Mouse (Mus musculus) olfactory bulb, adult 2 months (tissue): ENCODE measurements around the gene Fam117a. TPM values are rescaled to one million over a fixed set of nuclear protein-coding genes. Genes with fewer than 3 reads are reported as not detected.

Experiments
- H3K27ac ChIP-seq: fragments of 200-500 bp; 2 replicates; pipeline ENCODE4 v1.5.1; 2012; ENCODE audit warnings: low read depth, low read length; ENCODE audit not compliant: insufficient read depth
- H3K4me1 ChIP-seq: fragments of 200-500 bp; 2 replicates; pipeline ENCODE4 v1.6.1; 2012; ENCODE audit warnings: low read length; ENCODE audit not compliant: control insufficient read depth, insufficient read depth
- H3K4me3 ChIP-seq: fragments of 200-500 bp; 2 replicates; pipeline ENCODE4 v1.5.1; 2012; ENCODE audit warnings: mild to moderate bottlenecking, low read depth, low read length, moderate library complexity; ENCODE audit not compliant: insufficient read depth
- CTCF ChIP-seq: fragments of 200-500 bp; IDR thresholded peaks from 2 replicates; pipeline ENCODE4 v1.5.1; 2012; ENCODE audit warnings: low read depth, mild to moderate bottlenecking, low read length, moderate library complexity; ENCODE audit not compliant: insufficient read depth
- POLR2A ChIP-seq: fragments of 200-500 bp; IDR thresholded peaks from 2 replicates; pipeline ENCODE4 v1.6.1; 2012; ENCODE audit warnings: mild to moderate bottlenecking, low read depth, low read length, moderate library complexity; ENCODE audit not compliant: insufficient read depth
- WGBS: fragments of 180-500 bp; shearing (Covaris S2); methylation state at CpG from one replicate; pipeline ENCODE4 v1.1.7; 2018; 5-methylcytosine and 5-hydroxymethylcytosine counted together
- polyA plus RNA-seq: library from polyadenylated mRNA; stranded (reverse); fragments of >200 nt; gene quantifications from 2 replicates; pipeline ENCODE4 v1.2.4, GENCODE M21; 2012; ENCODE audit warnings: low replicate concordance; ENCODE audit not compliant: missing spikeins, insufficient read depth, insufficient read length

The Fam117a gene
- polyA plus RNA-seq, 1 experiment = not detected

- peak overlapping the region; percentile 54 for H3K27ac ChIP-seq
- WGBS = 29% methylated on average over 14 of the region's 14 CpGs
- H3K4me1 ChIP-seq = peaks cover 9% of the 10 kb centered on the region
- H3K4me3 ChIP-seq = 0 out of 2 replicates have a peak overlapping the region, but pooled peaks have one; percentile 5
- TF ChIP-seq POLR2A (no peak), CTCF (no peak)
Observed at GRCm38 (mm10) chr11:95339471-95340021, 2.7 kb downstream of the Fam117a start.

DNA sequence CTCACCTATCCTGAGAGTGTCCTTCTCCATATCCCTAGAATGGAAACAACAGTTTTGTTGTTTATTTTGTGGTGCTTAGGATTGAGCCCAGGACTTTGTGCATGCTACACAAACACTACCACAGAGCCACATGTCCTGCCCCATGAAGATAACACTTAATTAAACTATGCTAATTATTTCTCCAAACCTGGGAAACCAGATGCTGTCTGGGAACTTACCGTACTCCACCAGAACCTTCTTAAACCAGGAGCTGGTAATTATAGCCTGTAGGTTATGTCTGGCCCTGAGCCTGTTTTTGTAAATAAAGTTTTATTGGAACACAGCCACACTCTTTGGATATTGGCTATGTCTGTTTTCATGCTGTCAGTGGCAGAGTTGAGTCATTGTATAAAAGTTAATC lies 3.4 kb downstream of the Fam117a start:
- Histone ChIP-seq H3K4me3 (no peak overlapping the region), H3K4me1 (peaks cover 14% of the 10 kb centered on the region), H3K27ac (no peak overlapping the region)
- WGBS = 40% methylated on average over 1 of the region's 1 CpGs
- TF ChIP-seq CTCF (no peak), POLR2A (no peak)

DNA sequence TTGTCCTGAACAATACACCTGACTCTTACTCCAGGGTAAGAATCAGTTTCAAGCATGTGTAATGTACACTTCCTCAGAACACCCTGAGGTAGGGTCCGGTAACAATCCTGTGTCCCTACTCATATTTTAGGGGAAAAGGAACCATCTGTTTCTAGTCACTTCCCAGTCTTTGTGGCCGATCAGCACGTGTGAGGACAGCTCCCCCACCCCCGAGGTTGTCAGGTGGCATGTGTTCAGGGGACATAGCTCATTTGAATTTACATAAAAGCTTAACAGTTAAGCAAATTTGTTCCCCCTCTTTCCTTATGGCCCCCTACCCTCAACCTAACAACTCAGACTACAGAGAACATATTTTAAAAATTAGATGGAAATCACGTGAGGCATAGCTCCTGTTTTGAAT lies 3.8 kb downstream of the Fam117a start:
- H3K4me3 ChIP-seq = no peak overlapping the region
- WGBS = 65% methylated on average over 5 of the region's 5 CpGs
- TF ChIP-seq POLR2A (no peak), CTCF (no peak)
- H3K27ac ChIP-seq = no peak overlapping the region
- peaks cover 18% of the 10 kb centered on the region for H3K4me1 ChIP-seq

DNA sequence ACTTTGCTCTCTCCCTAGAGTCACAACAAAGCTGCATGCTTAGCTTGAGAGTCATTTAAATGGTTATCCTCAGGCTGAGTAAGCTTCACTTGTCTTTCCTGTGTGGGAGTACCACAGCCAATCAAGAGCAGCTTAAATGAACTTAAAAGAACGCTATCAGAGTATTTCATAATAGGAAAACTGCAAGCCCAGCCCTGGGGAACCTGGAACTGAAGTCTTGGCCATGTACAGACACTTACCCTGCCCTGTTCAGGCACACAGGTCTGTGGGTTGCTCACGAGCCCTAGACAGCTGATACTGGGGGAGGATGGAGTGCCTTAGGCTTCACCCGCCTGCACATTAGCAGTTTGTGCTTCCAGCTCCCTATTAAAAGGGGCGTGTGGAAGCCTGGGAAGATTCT lies 6.4 kb downstream of the Fam117a start:
- TF ChIP-seq CTCF (no peak), POLR2A (no peak)
- peak overlapping the region; percentile 83 for H3K27ac ChIP-seq
- peaks cover 19% of the 10 kb centered on the region for H3K4me1 ChIP-seq
- WGBS = 24% methylated on average over 4 of the region's 4 CpGs
- no peak overlapping the region for H3K4me3 ChIP-seq

DNA sequence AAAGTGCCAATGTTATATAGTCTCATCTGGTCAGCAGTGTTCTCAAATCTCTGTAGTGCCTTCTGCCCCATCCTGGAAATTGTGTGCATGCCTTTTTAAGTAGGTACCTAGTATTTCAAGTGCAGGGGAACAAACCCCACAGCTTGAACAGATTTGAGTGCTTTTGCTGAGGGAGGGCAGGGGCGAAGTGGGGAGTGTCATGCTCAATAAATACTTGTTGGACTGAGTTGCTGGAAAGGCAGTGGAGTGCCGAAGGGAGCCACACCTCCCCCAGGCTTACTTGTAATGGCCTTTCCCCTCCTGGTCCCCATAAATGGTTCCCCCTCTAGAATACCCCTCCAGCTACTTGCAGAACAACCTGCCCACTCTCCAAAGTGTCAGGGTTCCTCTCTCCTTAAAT lies 7.4 kb downstream of the Fam117a start:
- H3K4me1 ChIP-seq = peaks cover 19% of the 10 kb centered on the region
- H3K27ac ChIP-seq = peak overlapping the region; percentile 71; the same call in 1 of the 2 replicates
- H3K4me3 ChIP-seq = no peak overlapping the region
- TF ChIP-seq CTCF = no peak
- TF ChIP-seq POLR2A = no peak
- 73% methylated on average over 2 of the region's 2 CpGs for WGBS

GRCm38 (mm10) chr11:95350289-95350688 lies 13.5 kb downstream of the Fam117a start:
- WGBS = 55% methylated on average over 6 of the region's 6 CpGs
- H3K27ac ChIP-seq = no peak overlapping the region
- no peak overlapping the region for H3K4me3 ChIP-seq
- H3K4me1 ChIP-seq = peaks cover 14% of the 10 kb centered on the region
- TF ChIP-seq CTCF = no peak
- no peak for TF ChIP-seq POLR2A

- H3K27ac ChIP-seq = no peak overlapping the region
- peaks cover 14% of the 10 kb centered on the region for H3K4me1 ChIP-seq
- 91% methylated on average over 3 of the region's 3 CpGs for WGBS
- TF ChIP-seq POLR2A (no peak), CTCF (no peak)
- H3K4me3 ChIP-seq = no peak overlapping the region
Observed at GRCm38 (mm10) chr11:95350960-95351359, 14.1 kb downstream of the Fam117a start.

DNA sequence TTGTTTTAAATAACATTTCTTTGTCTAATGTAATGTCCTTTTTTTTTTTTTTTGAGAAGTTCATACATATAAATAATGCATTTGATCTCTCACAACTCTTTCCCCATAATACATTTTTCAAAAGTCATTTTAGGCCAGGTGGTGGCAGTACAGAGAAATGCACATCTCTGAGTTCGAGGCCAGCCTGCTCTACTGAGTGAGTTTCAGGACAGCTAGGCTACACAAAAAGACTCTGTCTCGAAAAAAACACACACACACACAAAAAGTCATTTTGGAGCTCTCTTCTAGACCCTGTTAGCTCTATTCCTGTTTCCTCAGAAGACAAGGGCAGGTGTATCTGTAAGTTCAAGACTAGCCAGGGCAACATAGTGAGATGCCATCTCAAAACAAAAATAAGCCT lies 15.9 kb downstream of the Fam117a start:
- no peak overlapping the region for H3K27ac ChIP-seq
- no peak overlapping the region for H3K4me3 ChIP-seq
- 92% methylated on average over 2 of the region's 2 CpGs for WGBS
- TF ChIP-seq CTCF (no peak), POLR2A (no peak)
- H3K4me1 ChIP-seq = peaks cover 28% of the 10 kb centered on the region

GRCm38 (mm10) chr11:95353226-95353625 lies 16.4 kb downstream of the Fam117a start:
- Histone ChIP-seq H3K4me1 (peaks cover 30% of the 10 kb centered on the region), H3K4me3 (no peak overlapping the region), H3K27ac (no peak overlapping the region)
- TF ChIP-seq CTCF = no peak
- TF ChIP-seq POLR2A = no peak
- WGBS = 92% methylated on average over 9 of the region's 9 CpGs
